Mouse (Mus musculus) erythroid progenitor cell, adult 5-6 weeks (primary cell): ENCODE data around the gene Gm20896. TPM values are rescaled to one million over a fixed set of nuclear protein-coding genes. Genes with fewer than 3 reads are reported as not detected.
"Not testable (repeated sequence)": the region's sequence is repeated elsewhere in the genome, so short reads cannot be mapped to it uniquely, and the experiment has no call there.

Experiments used
- ATAC-seq: replicated peaks from 2 replicates; pipeline ENCODE4 v1.8.0; 2016; ENCODE audit warnings: moderate number of reproducible peaks, mild to moderate bottlenecking, moderate TSS enrichment, inconsistent platforms; ENCODE audit not compliant: poor library complexity, low FRiP score, severe bottlenecking
- total RNA-seq, 2 experiments: library from RNA; stranded (forward) in 1 of 2; stranded (reverse) in 1 of 2; fragments of 150-400 nt in 1 of 2; fragments of 186-747, 209-891 nt in 1 of 2; gene quantifications; 2 replicates each; pipeline versions ENCODE4 v1.2.3 to v1.2.4; 2015 to 2017; ENCODE audit warnings: low replicate concordance in 2 of 2

Gm20896 gene
- not detected in 2 replicates for total RNA-seq (2015; ENCODE audit: low replicate concordance)
- not detected in 2 replicates for total RNA-seq (2017; ENCODE audit: low replicate concordance)

- not testable (repeated sequence) for ATAC-seq
These were observed at the start of gene Gm20896 for GRCm38 (mm10) chrY:35921426-35921825. Gene Gm20896 (minus strand): TSS chrY:35921526.
